Mouse (Mus musculus): ENCODE results near the gene Slc9b2. TPM values are rescaled to one million over a fixed set of nuclear protein-coding genes. Genes with fewer than 3 reads are reported as not detected.

Slc9b2 gene
- polyA plus RNA-seq, 1 experiment from 2014 or later: 5.1 TPM

GRCm38 (mm10) chr3:135315720-135316425 is 8.4 kb downstream of the Slc9b2 start:
- no peaks in the 10 kb centered on the region for H3K4me1 ChIP-seq (ENCODE audit: control insufficient read depth, insufficient read depth, low read length)
- H3K9ac ChIP-seq (ENCODE audit: low read length): no peak overlapping the region
- H3K36me3 ChIP-seq (ENCODE audit: control insufficient read depth, insufficient read depth, low read length): no peaks in the 10 kb centered on the region
- DNase-seq (ENCODE audit: low spot score): no peak
- no peak for ATAC-seq (ENCODE audit: insufficient number of reproducible peaks, low FRiP score, low TSS enrichment, low read depth)
- H3K27ac ChIP-seq (replicated peaks; ENCODE audit: low read depth, low read length): no peak overlapping the region
- WGBS: 89% methylated on average over 9 of the region's 9 CpGs
- no peak overlapping the region for H3K4me2 ChIP-seq (ENCODE audit: low read depth, severe bottlenecking)
- no peak overlapping the region for H3K4me3 ChIP-seq (ENCODE audit: low read depth, low read length)
- no peaks in the 10 kb centered on the region for H3K27me3 ChIP-seq (ENCODE audit: control insufficient read depth, insufficient read depth, low read length)
- no peaks in the 10 kb centered on the region; the same call in 1 of the 2 replicates for H3K9me3 ChIP-seq (ENCODE audit: control insufficient read depth, low read length)

- no peak overlapping the region for H3K27ac ChIP-seq (replicated peaks; ENCODE audit: low read depth, low read length)
- no peaks in the 10 kb centered on the region for H3K36me3 ChIP-seq (ENCODE audit: control insufficient read depth, insufficient read depth, low read length)
- WGBS: 85% methylated on average over 11 of the region's 11 CpGs
- ATAC-seq (ENCODE audit: insufficient number of reproducible peaks, low FRiP score, low TSS enrichment, low read depth): no peak
- no peak overlapping the region for H3K4me3 ChIP-seq (ENCODE audit: low read depth, low read length)
- H3K4me1 ChIP-seq (ENCODE audit: control insufficient read depth, insufficient read depth, low read length): no peaks in the 10 kb centered on the region
- DNase-seq (ENCODE audit: low spot score): no peak
- H3K9ac ChIP-seq (ENCODE audit: low read length): no peak overlapping the region
- H3K4me2 ChIP-seq (ENCODE audit: low read depth, severe bottlenecking): no peak overlapping the region
- H3K27me3 ChIP-seq (ENCODE audit: control insufficient read depth, insufficient read depth, low read length): no peaks in the 10 kb centered on the region
- no peaks in the 10 kb centered on the region; the same call in 1 of the 2 replicates for H3K9me3 ChIP-seq (ENCODE audit: control insufficient read depth, low read length)
Measured at GRCm38 (mm10) chr3:135318331-135318730, 10.8 kb downstream of the Slc9b2 start.

- ATAC-seq (ENCODE audit: insufficient number of reproducible peaks, low FRiP score, low TSS enrichment, low read depth) (no peak), DNase-seq (ENCODE audit: low spot score) (no peak)
- 69% methylated on average over 6 of the region's 6 CpGs for WGBS
- Histone ChIP-seq H3K4me2 (ENCODE audit: low read depth, severe bottlenecking) (no peak overlapping the region), H3K9me3 (ENCODE audit: control insufficient read depth, low read length) (no peaks in the 10 kb centered on the region), H3K27ac (replicated peaks; ENCODE audit: low read depth, low read length) (no peak overlapping the region), H3K27me3 (ENCODE audit: control insufficient read depth, insufficient read depth, low read length) (no peaks in the 10 kb centered on the region), H3K9ac (ENCODE audit: low read length) (no peak overlapping the region), H3K36me3 (ENCODE audit: control insufficient read depth, insufficient read depth, low read length) (no peaks in the 10 kb centered on the region), H3K4me1 (ENCODE audit: control insufficient read depth, insufficient read depth, low read length) (no peaks in the 10 kb centered on the region), H3K4me3 (ENCODE audit: low read depth, low read length) (no peak overlapping the region)
Measured at GRCm38 (mm10) chr3:135324354-135324753, 16.9 kb downstream of the Slc9b2 start.

GRCm38 (mm10) chr3:135327176-135327575 is 19.7 kb downstream of the Slc9b2 start:
- Histone ChIP-seq H3K4me2 (ENCODE audit: low read depth, severe bottlenecking) (no peak overlapping the region), H3K9ac (ENCODE audit: low read length) (no peak overlapping the region), H3K36me3 (ENCODE audit: control insufficient read depth, insufficient read depth, low read length) (no peaks in the 10 kb centered on the region), H3K4me1 (ENCODE audit: control insufficient read depth, insufficient read depth, low read length) (no peaks in the 10 kb centered on the region), H3K9me3 (ENCODE audit: control insufficient read depth, low read length) (no peaks in the 10 kb centered on the region), H3K4me3 (ENCODE audit: low read depth, low read length) (no peak overlapping the region), H3K27me3 (ENCODE audit: control insufficient read depth, insufficient read depth, low read length) (no peaks in the 10 kb centered on the region), H3K27ac (replicated peaks; ENCODE audit: low read depth, low read length) (no peak overlapping the region)
- WGBS: 89% methylated on average over 6 of the region's 6 CpGs
- DNase-seq (ENCODE audit: low spot score) (no peak), ATAC-seq (ENCODE audit: insufficient number of reproducible peaks, low FRiP score, low TSS enrichment, low read depth) (no peak)

GRCm38 (mm10) chr3:135327601-135328000 is 20.1 kb downstream of the Slc9b2 start:
- WGBS: 56% methylated on average over 2 of the region's 2 CpGs
- no peak overlapping the region for H3K4me3 ChIP-seq (ENCODE audit: low read depth, low read length)
- no peak overlapping the region for H3K9ac ChIP-seq (ENCODE audit: low read length)
- no peaks in the 10 kb centered on the region for H3K4me1 ChIP-seq (ENCODE audit: control insufficient read depth, insufficient read depth, low read length)
- H3K27ac ChIP-seq (replicated peaks; ENCODE audit: low read depth, low read length): no peak overlapping the region
- no peaks in the 10 kb centered on the region for H3K36me3 ChIP-seq (ENCODE audit: control insufficient read depth, insufficient read depth, low read length)
- H3K9me3 ChIP-seq (ENCODE audit: control insufficient read depth, low read length): no peaks in the 10 kb centered on the region
- no peak for DNase-seq (ENCODE audit: low spot score)
- H3K4me2 ChIP-seq (ENCODE audit: low read depth, severe bottlenecking): no peak overlapping the region
- no peaks in the 10 kb centered on the region for H3K27me3 ChIP-seq (ENCODE audit: control insufficient read depth, insufficient read depth, low read length)
- no peak for ATAC-seq (ENCODE audit: insufficient number of reproducible peaks, low FRiP score, low TSS enrichment, low read depth)

- WGBS: 39% methylated on average over 3 of the region's 3 CpGs
Measured at GRCm38 (mm10) chr3:135328560-135328959, 21.1 kb downstream of the Slc9b2 start.

GRCm38 (mm10) chr3:135332691-135333090 is 25.2 kb downstream of the Slc9b2 start:
- Histone ChIP-seq H3K36me3 (ENCODE audit: control insufficient read depth, insufficient read depth, low read length) (no peaks in the 10 kb centered on the region), H3K4me3 (ENCODE audit: low read depth, low read length) (no peak overlapping the region), H3K4me1 (ENCODE audit: control insufficient read depth, insufficient read depth, low read length) (no peaks in the 10 kb centered on the region), H3K27ac (replicated peaks; ENCODE audit: low read depth, low read length) (no peak overlapping the region), H3K27me3 (ENCODE audit: control insufficient read depth, insufficient read depth, low read length) (no peaks in the 10 kb centered on the region), H3K4me2 (ENCODE audit: low read depth, severe bottlenecking) (no peak overlapping the region), H3K9me3 (ENCODE audit: control insufficient read depth, low read length) (no peaks in the 10 kb centered on the region), H3K9ac (ENCODE audit: low read length) (no peak overlapping the region)
- ATAC-seq (ENCODE audit: insufficient number of reproducible peaks, low FRiP score, low TSS enrichment, low read depth): no peak
- DNase-seq (ENCODE audit: low spot score): no peak

More at GRCm38 (mm10) chr3:135328560-135328959, 21.1 kb downstream of the Slc9b2 start:
- DNase-seq (ENCODE audit: low spot score) (peak; percentile 68), ATAC-seq (ENCODE audit: insufficient number of reproducible peaks, low FRiP score, low TSS enrichment, low read depth) (no peak)
- no peak overlapping the region for H3K9ac ChIP-seq (ENCODE audit: low read length)
- H3K4me2 ChIP-seq (ENCODE audit: low read depth, severe bottlenecking): no peak overlapping the region
- no peaks in the 10 kb centered on the region for H3K27me3 ChIP-seq (ENCODE audit: control insufficient read depth, insufficient read depth, low read length)
- no peak overlapping the region for H3K27ac ChIP-seq (replicated peaks; ENCODE audit: low read depth, low read length)
- H3K9me3 ChIP-seq (ENCODE audit: control insufficient read depth, low read length): no peaks in the 10 kb centered on the region
- H3K4me3 ChIP-seq (ENCODE audit: low read depth, low read length): no peak overlapping the region
- H3K36me3 ChIP-seq (ENCODE audit: control insufficient read depth, insufficient read depth, low read length): no peaks in the 10 kb centered on the region
- no peaks in the 10 kb centered on the region for H3K4me1 ChIP-seq (ENCODE audit: control insufficient read depth, insufficient read depth, low read length)

GRCm38 (mm10) chr3:135333763-135334162 is 26.3 kb downstream of the Slc9b2 start:
- DNase-seq (ENCODE audit: low spot score): no peak
- Histone ChIP-seq H3K4me3 (ENCODE audit: low read depth, low read length) (no peak overlapping the region), H3K27ac (replicated peaks; ENCODE audit: low read depth, low read length) (no peak overlapping the region), H3K27me3 (ENCODE audit: control insufficient read depth, insufficient read depth, low read length) (no peaks in the 10 kb centered on the region), H3K4me1 (ENCODE audit: control insufficient read depth, insufficient read depth, low read length) (no peaks in the 10 kb centered on the region), H3K9ac (ENCODE audit: low read length) (no peak overlapping the region), H3K4me2 (ENCODE audit: low read depth, severe bottlenecking) (no peak overlapping the region), H3K9me3 (ENCODE audit: control insufficient read depth, low read length) (no peaks in the 10 kb centered on the region), H3K36me3 (ENCODE audit: control insufficient read depth, insufficient read depth, low read length) (no peaks in the 10 kb centered on the region)
- no peak for ATAC-seq (ENCODE audit: insufficient number of reproducible peaks, low FRiP score, low TSS enrichment, low read depth)
- WGBS: 51% methylated on average over 4 of the region's 4 CpGs
